ENCODE assay signal across 11 mouse cellular contexts in the genomic region with DNA sequence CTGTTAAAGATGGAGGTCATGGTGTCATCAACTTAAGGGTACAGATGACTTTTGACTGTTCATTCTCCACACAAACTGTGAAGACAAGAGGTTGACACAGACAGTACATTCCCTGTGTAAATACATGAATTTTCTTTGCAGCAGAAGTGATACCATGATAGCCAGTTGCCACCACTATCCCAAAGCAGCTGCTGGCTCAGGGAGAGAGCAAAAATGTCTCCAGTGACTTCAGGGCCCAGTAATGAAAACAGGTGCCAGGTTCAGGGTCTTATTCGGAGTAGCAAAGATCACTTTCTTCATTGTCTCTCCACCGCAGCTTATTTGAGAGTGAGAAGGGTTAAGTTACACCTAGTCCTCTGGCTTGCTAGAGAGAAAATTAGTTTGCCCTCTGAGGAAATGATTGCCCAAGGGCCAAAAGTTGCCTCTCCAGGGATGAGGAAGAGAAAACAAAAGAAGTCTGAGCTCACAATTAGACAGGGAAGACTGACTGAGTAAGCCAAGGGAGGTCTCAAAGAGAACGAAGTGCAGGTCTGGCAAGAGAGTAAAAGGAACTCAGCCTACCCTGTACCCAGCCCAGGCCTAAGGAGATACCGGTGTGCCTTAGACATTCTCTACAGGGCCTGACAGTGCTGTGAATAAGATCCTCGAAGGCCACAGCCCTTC.
DNase-seq lines count a peak whose midpoint lies in the region; ATAC-seq and TF ChIP-seq lines count a peak whose summit lies in the region.
"Had no signal": no experiment of that assay in that cellular context is flagged by ENCODE, and none has a peak within 500 bp of the region (broad histone marks: within the 10 kb centered on the region; RNA-seq: fewer than 3 reads in every experiment).

No protein-coding gene starts in this region.

- H3K27ac ChIP-seq in heart, embryonic 12.5 days (ENCODE audit: poor library complexity, severe bottlenecking) = peak overlapping the region; percentile 77
- H3K27ac ChIP-seq in heart, adult 2 months = no peak overlapping the region; the same call in 1 of the 2 replicates
- H3K27ac ChIP-seq in left cerebral cortex, adult 2 months = peak overlapping the region; percentile 75
- H3K27ac ChIP-seq in cortical plate, adult 2 months (ENCODE audit: insufficient read depth, low read length) = peak overlapping the region; percentile 54
- peak overlapping the region; percentile 84 for H3K27ac ChIP-seq in macrophage

- no peak for TF ChIP-seq POLR2A in heart, adult 2 months (IDR thresholded peaks at IDR 0.05; ENCODE audit: insufficient read depth, low read depth, low read length)
- no peak for TF ChIP-seq POLR2A in cortical plate, adult 2 months (IDR thresholded peaks at IDR 0.05; ENCODE audit: extremely low read depth, insufficient read depth, low read length)

- H3K27me3 ChIP-seq in heart, embryonic 12.5 days (replicated peaks) = no peaks in the 10 kb centered on the region
- H3K27me3 ChIP-seq in heart, adult 2 months (ENCODE audit: control insufficient read depth, insufficient read depth, low read length) = no peaks in the 10 kb centered on the region

- DNase-seq in heart, adult 2 months = no peak
- DNase-seq in left cerebral cortex, adult 2 months (ENCODE audit: extremely low spot score in 1 of 2, low spot score in 2 of 2) = no peak
- DNase-seq in left cerebral cortex, postnatal 25 days (ENCODE audit: low spot score in 2 of 2) = no peak
- DNase-seq in right cerebral cortex, adult 18-20 months = no peak
- no peak for DNase-seq in urinary bladder, postnatal 14 days (ENCODE audit: low spot score)
- DNase-seq: cerebellum, postnatal 10 days; gastrocnemius, postnatal 36 days; kidney, postnatal 4 days had no signal

- no peak for TF ChIP-seq CTCF in heart, adult 2 months (IDR thresholded peaks at IDR 0.05)
- no peak for TF ChIP-seq CTCF in left cerebral cortex, adult 2 months (IDR thresholded peaks at IDR 0.05)
- no peak for TF ChIP-seq CTCF in cortical plate, adult 2 months (IDR thresholded peaks at IDR 0.05; ENCODE audit: extremely low read depth, insufficient read depth, low read length)

- intact Hi-C loops in heart, adult 2 months (cut with DNase I) = no loop called here
- intact Hi-C loops in left cerebral cortex, adult 2 months (cut with DNase I) = no loop called here
- intact Hi-C loops in left cerebral cortex, postnatal 25 days (cut with DNase I) = no loop called here

- no peaks in the 10 kb centered on the region for H3K36me3 ChIP-seq in heart, embryonic 12.5 days
- H3K36me3 ChIP-seq in heart, adult 2 months (ENCODE audit: control insufficient read depth, insufficient read depth, low read length) = peaks cover 9% of the 10 kb centered on the region; the same call in 1 of the 2 replicates
- no peaks in the 10 kb centered on the region for H3K36me3 ChIP-seq in macrophage (ENCODE audit: inconsistent target)

- no peaks in the 10 kb centered on the region for H3K9me3 ChIP-seq in heart, embryonic 12.5 days (replicated peaks)

- ATAC-seq in heart, embryonic 12.5 days (ENCODE audit: insufficient number of reproducible peaks, low FRiP score) = no peak

- no peak overlapping the region for H3K9ac ChIP-seq in heart, embryonic 12.5 days
- no peak overlapping the region for H3K9ac ChIP-seq in heart, adult 2 months (ENCODE audit: low read depth, low read length)

- TF ChIP-seq EP300 in heart, adult 2 months (IDR thresholded peaks at IDR 0.05; ENCODE audit: insufficient read depth, low read depth, low read length) = no peak

- no peak overlapping the region for H3K4me2 ChIP-seq in heart, embryonic 12.5 days

- 74% methylated on average over 5 of the region's 5 CpGs for WGBS in heart, embryonic 12.5 days
- 69% methylated on average over 5 of the region's 5 CpGs for WGBS in heart, adult 2 months
- WGBS in macrophage (ENCODE audit: missing documents) = 77% methylated on average over 5 of the region's 5 CpGs

- H3K79me2 ChIP-seq in heart, adult 2 months (replicated peaks; ENCODE audit: control insufficient read depth, insufficient read depth, low read length) = peaks cover 5% of the 10 kb centered on the region
- peaks cover 87% of the 10 kb centered on the region for H3K79me2 ChIP-seq in macrophage (ENCODE audit: inconsistent target)

- peaks cover 44% of the 10 kb centered on the region for H3K4me1 ChIP-seq in heart, embryonic 12.5 days (replicated peaks)
- peaks cover 11% of the 10 kb centered on the region for H3K4me1 ChIP-seq in heart, adult 2 months (ENCODE audit: control insufficient read depth, insufficient read depth, low read length)
- peaks cover 15% of the 10 kb centered on the region for H3K4me1 ChIP-seq in cortical plate, adult 2 months (ENCODE audit: control insufficient read depth, insufficient read depth, low read length)

- no peak overlapping the region for H3K4me3 ChIP-seq in heart, embryonic 12.5 days
- H3K4me3 ChIP-seq in heart, adult 2 months = no peak overlapping the region
- H3K4me3 ChIP-seq in left cerebral cortex, adult 2 months = no peak overlapping the region
- no peak overlapping the region for H3K4me3 ChIP-seq in cortical plate, adult 2 months (ENCODE audit: insufficient read depth, low read length)
- H3K4me3 ChIP-seq in macrophage (ENCODE audit: inconsistent target) = no peak overlapping the region
